Mouse (Mus musculus): ENCODE results near the gene Ssu72.

The Ssu72 gene

GRCm38 (mm10) chr4:155775855-155776254 lies 71.3 kb downstream of the Ssu72 start:
- ATAC-seq (ENCODE audit: insufficient number of reproducible peaks, low FRiP score, low TSS enrichment): no peak

GRCm38 (mm10) chr4:155776704-155777335 lies 72.2 kb downstream of the Ssu72 start:
- ATAC-seq (ENCODE audit: insufficient number of reproducible peaks, low FRiP score, low TSS enrichment): no peak

- ATAC-seq (ENCODE audit: insufficient number of reproducible peaks, low FRiP score, low TSS enrichment): no peak
These were observed 73.2 kb downstream of the Ssu72 start for GRCm38 (mm10) chr4:155777816-155778215.

GRCm38 (mm10) chr4:155779498-155779897 lies 74.9 kb downstream of the Ssu72 start:
- ATAC-seq (ENCODE audit: insufficient number of reproducible peaks, low FRiP score, low TSS enrichment): no peak

GRCm38 (mm10) chr4:155780895-155781294 lies 76.3 kb downstream of the Ssu72 start:
- ATAC-seq (ENCODE audit: insufficient number of reproducible peaks, low FRiP score, low TSS enrichment): no peak
